Mouse (Mus musculus): ENCODE results near the gene Flywch1.

GRCm38 (mm10) chr17:23761155-23761554 is 10.2 kb downstream of the Flywch1 start:
- TF ChIP-seq TAL1 (IDR thresholded peaks at IDR 0.05; ENCODE audit: low read length) (no peak), GATA1 (IDR thresholded peaks at IDR 0.05; ENCODE audit: low read length) (no peak)
